Mouse (Mus musculus) kidney, embryonic 16.5 days (tissue): ENCODE results near the gene Lrrc75a. TPM values are rescaled to one million over a fixed set of nuclear protein-coding genes. Genes with fewer than 3 reads are reported as not detected.

Experiments
- ATAC-seq: fragments of 200-750 bp; cut with Nextera tagmentation; 2 replicates; pipeline ENCODE4 v1.8.0; 2017; ENCODE audit warnings: moderate TSS enrichment; ENCODE audit not compliant: low FRiP score, low TSS enrichment
- H3K27ac ChIP-seq: fragments of 300-500 bp; sonication (generic); 2 replicates; pipeline ENCODE4 v1.5.1; 2014; ENCODE audit warnings: low read length
- H3K27me3 ChIP-seq: fragments of 300-500 bp; sonication (generic); 2 replicates; pipeline ENCODE4 v1.6.1; 2014; ENCODE audit warnings: low read length, control low read depth, mixed read lengths; ENCODE audit not compliant: insufficient read depth
- H3K36me3 ChIP-seq: fragments of 300-500 bp; sonication (generic); 2 replicates; pipeline ENCODE4 v1.6.1; 2014; ENCODE audit warnings: low read length, control low read depth, mixed read lengths; ENCODE audit not compliant: insufficient read depth
- H3K4me1 ChIP-seq: fragments of 300-500 bp; sonication (generic); 2 replicates; pipeline ENCODE4 v1.6.1; 2014; ENCODE audit warnings: low read length, control low read depth, mixed read lengths; ENCODE audit not compliant: insufficient read depth
- H3K4me2 ChIP-seq: fragments of 300-500 bp; sonication (generic); replicated peaks from 2 replicates; pipeline ENCODE4 v1.6.1; 2014; ENCODE audit warnings: low read depth, low read length
- H3K4me3 ChIP-seq: fragments of 300-500 bp; sonication (generic); 2 replicates; pipeline ENCODE4 v1.5.1; 2014; ENCODE audit warnings: mild to moderate bottlenecking, low read length
- H3K9ac ChIP-seq: fragments of 300-500 bp; sonication (generic); replicated peaks from 2 replicates; pipeline ENCODE4 v1.6.1; 2014; ENCODE audit warnings: low read length
- H3K9me3 ChIP-seq: fragments of 300-500 bp; sonication (generic); 2 replicates; pipeline ENCODE4 v1.6.1; 2016; ENCODE audit warnings: low read length, control low read depth
- WGBS: fragments of 180-500 bp; shearing (Covaris S2); extraction: QIAGEN DNeasy Blood & Tissue Kit; methylation state at CpG from one replicate; pipeline ENCODE4 v1.1.7; 2014; 5-methylcytosine and 5-hydroxymethylcytosine counted together
- polyA plus RNA-seq: library from polyadenylated mRNA; unstranded; fragments of >200 nt; fragmentation: Nextera tagmentation; extraction: Ambion mirVana; gene quantifications from 2 replicates; pipeline ENCODE4 v1.2.1, GENCODE M21; 2015

Gene Lrrc75a
- polyA plus RNA-seq, 1 experiment from 2014 or later = 15.6 TPM

DNA sequence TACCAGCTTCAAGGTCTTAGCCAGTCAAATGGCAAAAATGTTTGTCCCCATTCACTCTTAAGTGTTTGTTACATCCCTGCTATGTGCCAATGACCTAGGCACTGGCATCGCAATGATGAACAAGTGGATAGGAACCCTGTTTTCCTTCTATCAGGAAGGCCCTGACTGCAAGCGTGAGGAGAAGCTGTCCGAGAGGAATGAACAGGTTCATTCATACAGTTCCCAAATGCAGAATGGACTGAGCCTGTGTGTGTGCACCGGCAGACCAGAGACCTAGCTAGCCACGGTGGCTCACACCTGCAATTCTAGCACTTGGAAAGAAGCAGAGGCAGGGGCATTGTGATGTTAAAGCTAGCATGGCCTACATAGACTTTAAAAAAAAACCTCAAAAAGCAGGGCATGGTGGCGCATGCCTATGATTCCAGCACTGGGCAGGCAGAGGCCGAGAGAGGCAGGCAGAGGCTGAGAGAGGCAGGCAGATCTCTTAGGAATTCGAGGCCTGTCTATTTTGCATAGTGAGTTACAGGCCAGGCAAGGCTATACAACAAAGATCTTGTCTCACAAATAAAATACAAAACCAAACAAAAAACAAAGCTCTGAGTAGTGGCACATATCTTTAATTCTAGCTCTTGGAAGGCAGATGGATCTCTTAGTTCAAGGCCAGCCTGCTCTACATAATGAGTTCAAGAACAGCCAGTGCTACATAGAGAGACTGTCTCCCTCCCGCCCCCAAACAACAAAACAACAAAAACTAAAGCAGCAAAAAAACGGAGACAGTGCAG is 41.0 kb downstream of the Lrrc75a start:
- Histone ChIP-seq H3K4me1 (peaks cover 21% of the 10 kb centered on the region), H3K27me3 (no peaks in the 10 kb centered on the region), H3K9ac (no peak overlapping the region), H3K4me3 (no peak overlapping the region), H3K4me2 (no peak overlapping the region), H3K36me3 (peaks cover 59% of the 10 kb centered on the region), H3K9me3 (no peaks in the 10 kb centered on the region), H3K27ac (no peak overlapping the region)
- 68% methylated on average over 10 of the region's 10 CpGs for WGBS
- no peak for ATAC-seq

DNA sequence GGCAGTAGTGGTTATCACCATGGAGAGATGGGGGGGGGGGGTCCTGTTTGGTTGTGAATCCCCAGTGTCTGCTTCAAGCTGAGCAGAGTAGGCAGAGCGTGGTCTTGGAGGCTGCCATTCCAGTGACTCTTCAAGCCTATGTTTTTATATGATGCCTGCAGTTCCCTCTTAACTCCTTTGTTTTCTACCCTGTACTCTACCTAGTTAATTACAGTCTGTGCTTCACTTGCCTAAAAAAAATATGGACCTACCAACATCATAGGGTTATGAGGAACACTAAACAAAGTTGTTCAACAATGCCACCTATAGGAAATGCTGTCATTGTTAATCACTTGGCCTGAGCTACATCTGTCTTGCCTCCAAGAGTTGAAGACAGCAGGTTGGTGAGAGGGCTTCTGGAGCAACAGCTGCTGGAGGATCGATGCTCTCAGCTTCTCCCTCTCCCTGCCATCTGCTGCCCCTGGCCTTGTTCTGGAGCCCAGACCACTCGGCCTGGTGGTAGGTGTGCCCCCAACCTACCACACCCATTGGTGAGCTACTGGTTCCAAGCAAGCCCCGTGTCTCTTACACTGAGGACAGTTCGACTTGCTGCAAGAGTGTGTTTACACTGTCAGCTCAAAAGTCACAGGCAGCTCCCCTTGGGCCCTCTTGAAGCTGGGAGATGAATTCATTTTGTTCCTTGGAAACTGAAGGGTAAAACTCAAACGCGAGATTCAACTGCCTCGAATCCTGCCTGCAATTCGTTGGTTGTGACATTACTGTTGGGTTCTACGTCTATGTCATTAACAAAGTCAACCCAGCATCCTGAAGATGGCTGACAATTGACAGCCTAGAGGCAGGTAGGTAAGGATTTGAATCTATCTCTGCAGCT is 41.8 kb downstream of the Lrrc75a start:
- Histone ChIP-seq H3K27ac (no peak overlapping the region), H3K9ac (no peak overlapping the region), H3K36me3 (peaks cover 59% of the 10 kb centered on the region), H3K4me1 (peaks cover 25% of the 10 kb centered on the region), H3K9me3 (no peaks in the 10 kb centered on the region), H3K4me3 (no peak overlapping the region), H3K27me3 (no peaks in the 10 kb centered on the region), H3K4me2 (no peak overlapping the region)
- WGBS = 53% methylated on average over 10 of the region's 10 CpGs
- no peak for ATAC-seq

DNA sequence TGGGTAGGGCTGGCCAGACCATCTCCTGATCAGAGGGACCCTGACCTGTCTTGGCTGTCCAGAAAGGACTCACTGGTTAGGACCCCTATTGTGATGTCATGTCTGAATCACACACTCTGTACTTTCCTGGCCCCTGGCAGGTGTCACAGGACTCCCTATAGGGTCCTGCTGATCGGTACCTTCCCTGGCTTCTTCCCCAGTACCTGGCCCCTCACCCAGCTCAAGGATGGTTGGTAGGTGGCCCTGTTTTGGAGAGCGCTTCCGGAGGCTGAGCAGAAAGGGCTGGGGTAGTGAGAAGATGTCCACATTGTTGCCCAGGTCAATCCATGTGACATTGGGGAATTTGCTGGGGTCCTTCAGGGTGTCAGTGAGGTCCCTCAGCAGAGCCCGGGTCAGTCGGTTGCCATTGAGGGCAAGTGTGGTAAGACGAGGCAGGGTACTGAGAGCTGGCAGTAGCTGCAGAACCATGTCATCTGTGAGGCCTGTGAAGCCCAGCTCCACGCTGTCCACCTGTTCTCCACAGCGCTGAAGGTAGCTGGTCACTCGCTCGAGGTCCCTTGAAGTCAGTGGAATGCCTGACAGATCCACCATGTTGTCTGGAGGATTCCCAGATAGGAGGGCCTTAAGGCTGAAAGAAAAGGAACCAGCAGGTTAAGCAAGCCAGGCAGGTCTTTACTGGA is 42.6 kb downstream of the Lrrc75a start:
- H3K4me3 ChIP-seq = no peak overlapping the region
- 0 out of 2 replicates have a peak overlapping the region, but pooled peaks have one; percentile 18 for H3K9ac ChIP-seq
- H3K9me3 ChIP-seq = no peaks in the 10 kb centered on the region
- H3K4me1 ChIP-seq = peaks cover 25% of the 10 kb centered on the region
- ATAC-seq = no peak
- H3K27ac ChIP-seq = no peak overlapping the region
- H3K4me2 ChIP-seq = peak overlapping the region; percentile 62
- WGBS = 45% methylated on average over 10 of the region's 10 CpGs
- H3K27me3 ChIP-seq = no peaks in the 10 kb centered on the region
- peaks cover 59% of the 10 kb centered on the region for H3K36me3 ChIP-seq

DNA sequence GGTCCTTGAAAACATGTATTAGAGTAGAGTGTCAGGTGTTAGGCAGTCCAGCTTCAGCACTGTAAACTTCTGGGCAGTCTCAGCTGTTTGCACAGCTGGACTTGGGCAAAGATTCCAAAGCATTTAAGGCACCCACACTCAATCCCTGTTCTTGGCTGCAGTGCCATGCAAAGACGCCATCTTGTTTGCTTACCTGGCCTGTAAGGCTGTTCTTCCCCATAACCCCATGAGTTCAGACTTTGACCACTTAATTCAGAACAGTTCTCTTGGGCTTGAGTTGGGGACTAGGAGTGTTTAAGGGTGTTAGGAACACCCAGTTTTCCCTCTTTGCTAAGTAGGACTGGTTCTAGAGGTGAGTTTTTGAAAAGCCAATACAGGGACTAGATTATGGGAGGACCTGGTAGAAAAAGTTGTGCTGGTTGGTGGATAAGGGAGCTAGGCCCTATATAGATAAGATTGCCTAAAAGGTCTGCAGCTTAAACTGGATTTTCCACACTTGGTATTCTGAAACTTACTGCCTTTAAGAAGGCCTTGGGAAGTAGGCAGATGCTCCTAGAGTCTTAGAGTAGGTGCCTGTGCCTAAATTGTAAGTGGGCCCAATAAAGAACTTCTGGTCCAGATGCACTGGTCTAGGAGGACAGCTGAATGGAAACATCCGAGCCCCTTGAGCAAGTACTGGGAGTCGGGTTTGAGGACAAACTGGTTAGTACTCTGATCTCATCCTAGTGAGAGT is 43.3 kb downstream of the Lrrc75a start:
- Histone ChIP-seq H3K9me3 (no peaks in the 10 kb centered on the region), H3K9ac (peak overlapping the region; percentile 49), H3K36me3 (peaks cover 54% of the 10 kb centered on the region), H3K4me1 (peaks cover 25% of the 10 kb centered on the region), H3K27me3 (no peaks in the 10 kb centered on the region), H3K4me2 (peak overlapping the region; percentile 62), H3K27ac (0 out of 2 replicates have a peak overlapping the region, but pooled peaks have one; percentile 33), H3K4me3 (peak overlapping the region; percentile 92)
- ATAC-seq = no peak
- WGBS = 26% methylated on average over 3 of the region's 3 CpGs

DNA sequence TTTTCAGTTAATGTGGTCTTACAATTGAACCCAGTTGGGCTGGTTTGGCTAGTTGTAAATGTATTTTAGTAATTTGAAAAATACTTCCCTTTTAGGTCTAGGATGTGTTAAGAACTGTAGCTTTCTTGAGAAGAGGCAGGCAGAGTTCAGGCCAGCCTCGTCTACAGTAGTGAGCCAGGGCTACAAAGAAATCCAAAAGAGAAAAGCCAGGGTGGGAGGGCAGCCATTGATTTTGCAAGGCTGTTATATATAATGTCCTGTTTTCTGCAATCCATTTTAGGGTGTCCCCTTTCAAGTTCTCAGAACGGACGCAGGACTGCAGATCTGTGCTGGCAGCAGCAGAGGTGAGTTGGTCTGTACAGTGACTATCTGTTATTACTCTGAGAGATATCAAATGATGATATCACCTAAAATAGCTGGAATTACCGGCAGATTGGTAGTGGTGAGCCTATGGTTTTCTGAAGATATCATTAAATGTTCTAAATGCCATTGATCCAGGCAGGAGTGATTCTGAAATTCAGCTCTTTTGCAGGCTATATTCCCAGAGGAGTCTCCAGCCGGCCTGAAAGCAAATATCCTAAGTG is 44.1 kb downstream of the Lrrc75a start:
- H3K4me2 ChIP-seq = peak overlapping the region; percentile 62
- peak overlapping the region; percentile 96 for H3K9ac ChIP-seq
- peaks cover 52% of the 10 kb centered on the region for H3K36me3 ChIP-seq
- WGBS = 6% methylated on average over 5 of the region's 5 CpGs
- no peak for ATAC-seq
- H3K4me3 ChIP-seq = peak overlapping the region; percentile 92
- H3K27me3 ChIP-seq = no peaks in the 10 kb centered on the region
- H3K4me1 ChIP-seq = peaks cover 25% of the 10 kb centered on the region
- no peaks in the 10 kb centered on the region for H3K9me3 ChIP-seq
- H3K27ac ChIP-seq = peak overlapping the region; percentile 93

DNA sequence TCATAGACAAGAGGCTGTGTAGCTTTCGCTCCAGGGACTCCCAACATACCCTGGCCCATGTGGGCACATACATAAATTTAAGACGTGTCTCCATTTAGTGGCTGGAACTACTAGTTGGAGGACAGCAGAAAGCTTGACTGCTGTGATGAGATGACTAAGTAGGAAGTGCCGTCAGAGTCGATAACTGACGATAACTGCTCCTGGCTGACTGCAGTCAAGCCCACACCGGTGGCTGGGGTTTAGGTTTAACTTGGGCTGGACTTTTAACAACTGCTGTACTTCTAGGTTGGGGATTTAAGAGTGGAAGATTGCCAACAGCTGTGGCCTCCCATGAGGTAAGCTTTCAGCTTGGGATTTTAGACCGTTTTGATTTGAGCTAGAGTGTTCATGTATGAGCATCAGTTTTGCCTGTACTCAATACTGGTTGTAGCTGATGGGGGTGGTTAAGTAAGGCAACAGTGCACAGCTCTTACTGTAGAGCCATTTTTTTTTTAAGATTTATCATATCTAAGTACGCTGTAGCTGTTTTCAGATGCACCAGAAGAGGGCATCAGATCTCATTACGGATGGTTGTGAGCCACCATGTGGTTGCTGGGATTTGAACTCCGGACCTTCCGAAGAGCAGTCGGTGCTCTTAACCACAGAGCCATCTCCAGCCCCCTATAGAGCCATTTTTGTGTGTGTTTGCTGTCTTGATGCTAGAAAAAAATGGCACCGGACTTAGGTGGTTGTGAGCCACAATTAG is 44.8 kb downstream of the Lrrc75a start:
- no peaks in the 10 kb centered on the region for H3K27me3 ChIP-seq
- peak overlapping the region; percentile 62 for H3K4me2 ChIP-seq
- H3K27ac ChIP-seq = peak overlapping the region; percentile 93
- no peak for ATAC-seq
- H3K4me1 ChIP-seq = peaks cover 25% of the 10 kb centered on the region
- no peaks in the 10 kb centered on the region for H3K9me3 ChIP-seq
- peaks cover 46% of the 10 kb centered on the region for H3K36me3 ChIP-seq
- H3K4me3 ChIP-seq = peak overlapping the region; percentile 92
- WGBS = under 1% methylated on average over 13 of the region's 13 CpGs
- peak overlapping the region; percentile 96 for H3K9ac ChIP-seq

DNA sequence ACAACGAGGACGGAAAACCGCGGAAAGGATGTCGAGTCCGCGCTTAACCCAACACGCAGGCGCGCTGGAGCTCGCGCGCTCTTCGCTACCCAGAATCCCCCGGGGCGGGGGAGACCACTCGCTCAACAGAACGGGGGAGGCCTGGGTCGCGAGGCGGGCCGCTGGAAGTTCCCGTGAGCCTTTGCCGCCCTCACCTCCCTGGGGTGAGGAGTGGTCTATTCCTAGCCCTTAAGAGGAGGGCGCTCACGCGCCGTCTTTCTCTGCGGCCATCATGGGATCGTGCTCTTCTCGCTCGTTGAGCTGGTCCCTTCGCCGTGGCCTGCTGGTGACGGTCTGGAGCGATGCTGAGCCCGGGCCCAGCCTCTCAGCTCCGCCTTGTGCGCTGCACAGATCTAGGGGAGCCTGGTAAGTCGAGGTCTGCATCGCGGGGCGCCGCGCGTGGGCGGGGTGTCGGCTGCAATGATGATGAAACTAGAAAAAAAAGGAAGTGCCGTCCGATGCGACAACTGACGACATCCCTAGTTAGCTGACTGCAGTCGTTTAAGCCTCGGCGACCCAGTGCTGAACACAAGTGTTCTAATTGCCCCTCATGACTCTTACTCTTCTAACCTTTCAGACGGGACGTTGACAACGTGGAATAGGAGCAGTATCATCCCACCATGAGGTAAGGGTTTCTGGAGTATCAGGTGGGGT is 45.6 kb downstream of the Lrrc75a start:
- under 1% methylated on average over 58 of the region's 58 CpGs for WGBS
- peak overlapping the region; percentile 96 for H3K9ac ChIP-seq
- H3K27me3 ChIP-seq = no peaks in the 10 kb centered on the region
- peak overlapping the region; percentile 62 for H3K4me2 ChIP-seq
- no peaks in the 10 kb centered on the region for H3K9me3 ChIP-seq
- peak overlapping the region; percentile 92 for H3K4me3 ChIP-seq
- peak overlapping the region; percentile 93 for H3K27ac ChIP-seq
- H3K36me3 ChIP-seq = peaks cover 40% of the 10 kb centered on the region
- peak; percentile 96 for ATAC-seq
- H3K4me1 ChIP-seq = peaks cover 25% of the 10 kb centered on the region
